Mouse (Mus musculus): ENCODE measurements around the gene Wdpcp.

Wdpcp gene

DNA sequence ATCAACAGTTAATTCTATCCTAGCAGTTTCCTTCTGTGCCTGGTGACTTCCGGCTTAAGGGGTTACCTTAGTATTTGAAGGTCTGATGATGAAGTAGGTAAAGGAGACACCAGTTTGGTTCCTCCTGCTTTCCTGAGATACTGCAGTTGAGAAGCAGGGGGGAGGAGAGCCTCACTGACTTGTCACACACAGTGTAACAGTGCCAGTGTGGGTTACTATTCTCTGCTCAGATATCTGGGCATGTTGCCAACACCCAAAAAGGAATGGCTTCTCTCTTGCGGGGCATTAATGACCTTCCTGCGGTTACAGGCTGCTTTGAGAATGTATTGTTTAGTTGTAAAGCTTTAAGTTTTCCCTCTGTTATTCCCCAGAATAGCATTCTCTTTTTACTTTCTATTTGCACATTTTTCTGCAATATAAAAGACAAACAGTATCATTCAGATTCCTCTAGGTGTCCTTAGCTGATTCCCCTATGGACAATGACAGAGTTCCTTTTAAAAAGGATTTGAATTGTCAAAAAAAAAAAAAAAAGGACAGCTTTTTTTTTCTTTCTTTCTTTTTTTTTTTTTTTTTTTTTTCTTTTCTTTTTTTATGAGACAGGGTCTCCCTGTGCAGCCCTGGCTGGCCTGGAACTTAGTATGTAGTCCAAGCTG lies 2.5 kb upstream of the Wdpcp start:
- DNase-seq (ENCODE audit: low spot score in 2 of 2) = no peak

DNA sequence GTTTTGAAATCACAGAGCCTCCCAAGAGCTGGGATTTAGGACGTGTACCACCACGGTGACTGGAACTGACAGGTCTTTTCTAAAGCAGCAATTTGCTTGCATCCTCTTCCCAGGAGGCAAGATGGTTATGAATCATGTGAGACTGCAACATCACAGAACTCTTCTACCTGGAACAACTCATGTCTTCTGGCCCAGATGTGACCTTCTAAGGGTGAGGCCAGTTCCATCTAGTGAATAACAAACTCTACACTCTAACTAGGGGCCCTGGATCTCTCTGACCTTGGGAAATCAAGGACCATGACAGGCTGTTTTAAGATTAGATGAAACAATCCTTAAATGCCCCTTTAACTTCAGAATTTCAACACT lies 1.9 kb upstream of the Wdpcp start:
- no peak for DNase-seq (ENCODE audit: low spot score in 2 of 2)

- no peak for DNase-seq (ENCODE audit: low spot score in 2 of 2)
These were observed 1.1 kb upstream of the Wdpcp start for GRCm38 (mm10) chr11:21570973-21571372.

GRCm38 (mm10) chr11:21581472-21581871 lies 9.4 kb downstream of the Wdpcp start:
- DNase-seq (ENCODE audit: low spot score in 2 of 2) = no peak

- DNase-seq (ENCODE audit: low spot score in 2 of 2) = no peak
These were observed 11.3 kb downstream of the Wdpcp start for GRCm38 (mm10) chr11:21583286-21583685.

DNA sequence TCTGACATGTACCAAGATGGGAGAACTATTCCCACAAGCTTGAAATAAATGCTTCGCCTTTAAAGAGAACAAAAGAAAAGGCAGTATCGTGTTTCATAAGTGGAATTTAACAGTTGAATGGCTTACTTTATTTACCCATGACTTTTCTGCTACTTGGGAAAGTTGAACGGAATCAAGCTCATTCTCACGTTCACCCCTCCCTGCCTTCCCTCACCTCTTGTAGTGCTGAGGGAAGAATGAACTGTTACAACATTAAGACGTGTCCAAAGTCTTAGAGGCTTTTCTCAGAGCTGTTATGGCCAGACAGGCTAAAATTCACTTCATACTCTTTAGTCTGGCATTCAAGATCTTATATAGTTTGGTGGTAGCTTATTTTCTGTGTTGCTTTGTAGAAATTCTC lies 30.5 kb downstream of the Wdpcp start:
- DNase-seq (ENCODE audit: low spot score in 2 of 2) = no peak

GRCm38 (mm10) chr11:21615915-21616314 lies 43.9 kb downstream of the Wdpcp start:
- DNase-seq (ENCODE audit: low spot score in 2 of 2) = no peak

- no peak for DNase-seq (ENCODE audit: low spot score in 2 of 2)
These were observed 62.3 kb downstream of the Wdpcp start for GRCm38 (mm10) chr11:21634171-21634907.

DNA sequence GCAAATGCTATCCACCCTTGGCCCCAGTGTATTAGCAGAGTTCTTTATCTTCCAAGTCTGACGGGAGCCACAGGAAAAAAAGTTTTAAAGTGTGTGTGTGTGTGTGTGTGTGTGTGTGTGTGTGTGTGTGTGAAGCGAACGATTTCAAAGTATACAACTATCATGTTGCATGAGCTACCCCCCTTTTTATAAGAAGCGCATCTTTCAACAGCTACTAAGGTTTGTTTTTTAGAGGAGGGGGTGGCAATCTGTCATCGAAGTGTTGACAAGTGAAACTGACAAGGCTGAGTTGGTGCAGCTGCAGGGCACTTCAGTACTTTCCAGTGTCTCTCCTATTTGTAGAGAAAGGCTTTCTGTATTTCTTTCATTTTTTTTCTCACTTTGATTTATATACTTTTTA lies 66.3 kb downstream of the Wdpcp start:
- no peak for DNase-seq (ENCODE audit: low spot score in 2 of 2)

GRCm38 (mm10) chr11:21639534-21639933 lies 67.5 kb downstream of the Wdpcp start:
- DNase-seq (ENCODE audit: low spot score in 2 of 2) = no peak

- no peak for DNase-seq (ENCODE audit: low spot score in 2 of 2)
These were observed 72.2 kb downstream of the Wdpcp start for GRCm38 (mm10) chr11:21644231-21644630.

GRCm38 (mm10) chr11:21646136-21646535 lies 74.1 kb downstream of the Wdpcp start:
- DNase-seq (ENCODE audit: low spot score in 2 of 2) = no peak

DNA sequence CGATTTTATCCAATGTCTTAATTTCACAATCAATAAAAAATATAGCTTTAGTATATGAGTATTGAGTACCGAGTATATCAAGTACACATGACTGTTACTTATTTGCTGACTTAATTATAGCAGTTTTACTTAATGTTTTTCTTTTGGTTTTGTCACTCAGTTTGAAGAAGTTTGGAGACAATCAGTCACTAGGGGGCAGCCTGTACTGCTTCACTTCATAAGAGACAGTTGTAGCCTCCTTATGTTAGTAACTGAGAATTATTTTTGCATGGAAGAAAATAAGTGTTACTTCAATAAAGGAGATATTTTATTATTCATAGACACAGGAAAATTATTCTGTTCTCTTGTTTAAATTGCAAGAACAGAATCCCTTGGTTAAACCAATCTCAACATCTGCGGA lies 87.0 kb downstream of the Wdpcp start:
- no peak for DNase-seq (ENCODE audit: low spot score in 2 of 2)

GRCm38 (mm10) chr11:21677034-21677433 lies 105.0 kb downstream of the Wdpcp start:
- no peak for DNase-seq (ENCODE audit: low spot score in 2 of 2)

DNA sequence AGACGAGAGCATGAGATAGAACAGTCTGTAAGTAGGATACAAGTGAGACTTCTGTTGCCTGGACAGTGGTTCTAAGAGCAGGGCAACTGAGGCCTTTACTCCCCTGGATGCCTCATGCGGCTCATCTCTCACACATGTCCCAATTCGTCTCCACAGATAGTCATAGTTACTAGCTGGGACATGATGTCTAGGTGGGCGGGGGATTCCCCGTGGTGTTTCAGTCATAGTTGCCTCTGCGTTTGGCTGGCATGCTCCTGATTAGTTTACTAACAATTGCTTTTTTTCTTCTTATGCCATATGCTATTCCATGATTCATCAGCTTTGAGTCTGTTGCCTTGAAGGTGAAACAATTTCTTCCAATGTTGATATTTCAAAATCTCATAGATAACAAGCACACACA lies 116.4 kb downstream of the Wdpcp start:
- no peak for DNase-seq (ENCODE audit: low spot score in 2 of 2)

GRCm38 (mm10) chr11:21690730-21691129 lies 118.7 kb downstream of the Wdpcp start:
- DNase-seq (ENCODE audit: low spot score in 2 of 2) = no peak

- no peak for DNase-seq (ENCODE audit: low spot score in 2 of 2)
These were observed 122.1 kb downstream of the Wdpcp start for GRCm38 (mm10) chr11:21694087-21694486.

DNA sequence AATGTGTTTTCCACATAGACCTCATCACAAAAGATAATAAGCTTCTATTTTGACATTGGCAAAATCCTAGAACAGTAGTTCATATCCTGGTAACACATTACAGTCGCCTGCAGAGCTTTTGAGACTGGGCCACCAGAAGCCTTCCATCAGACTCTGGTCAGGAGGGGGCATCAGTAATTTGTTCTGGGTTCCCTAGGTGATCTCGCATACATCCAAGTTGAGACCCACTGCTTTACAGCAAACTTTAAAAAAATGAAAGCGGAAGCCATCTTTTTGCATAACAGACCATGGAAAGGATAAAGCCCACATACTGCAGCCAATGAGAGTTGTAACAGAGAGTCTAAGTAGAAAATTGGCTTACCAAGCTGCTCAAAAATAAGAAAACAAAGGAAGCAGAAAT lies 125.6 kb downstream of the Wdpcp start:
- no peak for DNase-seq (ENCODE audit: low spot score in 2 of 2)

DNA sequence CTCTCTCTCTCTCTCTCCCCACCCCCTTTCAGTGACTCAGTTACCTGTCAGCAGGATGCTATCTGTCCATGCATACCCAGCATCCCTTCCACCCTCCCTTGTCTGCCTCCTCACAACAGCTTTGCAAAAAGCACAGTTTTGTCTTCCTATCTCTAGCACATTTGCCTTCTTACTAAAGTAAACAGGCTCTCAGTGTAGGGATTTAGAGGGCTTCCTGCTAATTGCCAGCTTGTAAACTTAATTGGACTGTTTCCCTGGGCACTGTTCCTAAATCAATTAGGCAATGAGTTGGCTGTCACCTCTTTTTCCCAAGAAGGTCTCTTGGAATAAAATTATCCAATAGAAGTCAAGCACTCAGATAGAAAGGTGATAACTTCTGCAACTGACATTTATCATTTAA lies 141.5 kb downstream of the Wdpcp start:
- no peak for DNase-seq (ENCODE audit: low spot score in 2 of 2)

DNA sequence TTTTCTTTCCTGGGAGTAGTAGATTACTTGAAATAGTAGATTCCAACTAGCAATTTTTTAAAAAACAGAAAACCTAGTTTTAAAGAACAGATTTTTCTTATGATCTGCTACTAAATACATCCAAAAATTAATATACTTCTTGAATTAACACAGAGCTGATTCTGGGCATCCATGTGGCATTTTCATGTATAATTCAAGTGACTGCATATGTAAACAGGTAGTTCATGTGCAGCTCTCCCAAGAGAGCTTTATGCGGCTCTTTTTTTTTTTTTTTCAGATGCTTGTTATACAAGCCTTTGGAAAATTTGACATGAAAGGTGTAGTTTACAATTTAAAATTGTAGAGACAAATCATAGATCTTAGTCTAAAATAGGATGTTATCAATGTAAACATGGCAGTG lies 142.0 kb downstream of the Wdpcp start:
- no peak for DNase-seq (ENCODE audit: low spot score in 2 of 2)

- DNase-seq (ENCODE audit: low spot score in 2 of 2) = no peak
These were observed 154.3 kb downstream of the Wdpcp start for GRCm38 (mm10) chr11:21726329-21726728.

DNA sequence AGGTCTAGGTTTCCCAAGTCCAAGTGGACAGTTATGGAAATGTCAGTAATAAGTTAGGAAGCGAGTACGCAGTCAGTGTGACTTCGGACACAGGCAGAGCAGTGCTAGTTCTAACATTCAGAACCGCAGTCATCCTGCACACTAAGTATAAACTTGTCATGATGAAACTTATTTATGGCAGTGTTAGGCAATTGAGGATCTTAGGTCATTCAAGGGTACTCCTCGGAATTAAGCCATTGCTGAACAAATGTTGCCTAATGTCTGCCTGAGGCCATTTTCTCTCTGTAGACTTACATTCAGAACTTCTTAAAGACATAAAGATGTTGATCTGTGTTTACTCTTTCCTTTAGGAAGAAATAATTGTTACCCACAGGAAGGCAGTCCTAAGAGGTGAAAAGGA lies 157.0 kb downstream of the Wdpcp start:
- DNase-seq (ENCODE audit: low spot score in 2 of 2) = no peak

DNA sequence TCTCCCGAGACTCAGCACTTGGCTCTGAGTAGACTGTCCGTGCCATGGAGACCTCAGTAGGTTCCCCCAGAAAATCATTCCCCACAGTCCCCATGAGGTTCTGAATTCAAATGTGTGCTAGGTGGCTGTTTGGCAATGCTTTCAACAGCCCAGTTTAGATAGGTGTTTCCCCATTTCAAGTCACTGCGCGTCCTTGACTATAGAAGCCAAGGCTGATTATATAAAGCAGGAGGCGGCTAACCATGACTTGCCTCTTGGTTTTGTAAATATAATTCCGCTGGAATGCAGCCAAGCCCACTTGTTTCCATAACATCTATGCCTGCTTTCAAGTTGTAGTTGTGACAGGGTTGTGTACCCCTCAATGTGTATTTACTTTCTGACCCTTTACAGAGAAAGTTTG lies 157.9 kb downstream of the Wdpcp start:
- no peak for DNase-seq (ENCODE audit: low spot score in 2 of 2)

- DNase-seq (ENCODE audit: low spot score in 2 of 2) = no peak
These were observed 163.2 kb downstream of the Wdpcp start for GRCm38 (mm10) chr11:21735272-21735671.

Data from urinary bladder, adult 18-20 months (tissue).